Mouse (Mus musculus): ENCODE measurements around the gene St6gal1.

- TF ChIP-seq POLR2A (IDR thresholded peaks at IDR 0.05; ENCODE audit: borderline replicate concordance, extremely low read depth, low read depth, low read length) (no peak), CTCF (IDR thresholded peaks at IDR 0.05; ENCODE audit: insufficient read depth, low read length) (no peak)
These were observed 49.5 kb downstream of the St6gal1 start for GRCm38 (mm10) chr16:23274005-23274404.
